Mouse (Mus musculus): Measurements from ENCODE around the gene Zdhhc18. TPM values are rescaled to one million over a fixed set of nuclear protein-coding genes. Genes with fewer than 3 reads are reported as not detected.

The Zdhhc18 gene
- polyA plus RNA-seq, 1 experiment from 2014 or later, result 1.9 TPM

GRCm38 (mm10) chr4:133609719-133610118 lies 40.2 kb downstream of the Zdhhc18 start:
- H3K27me3 ChIP-seq (replicated peaks; ENCODE audit: control insufficient read depth, insufficient read depth, low read length), result no peaks in the 10 kb centered on the region
- H3K36me3 ChIP-seq (ENCODE audit: control insufficient read depth, insufficient read depth, low read length), result peaks cover 27% of the 10 kb centered on the region
- no peak overlapping the region for H3K9ac ChIP-seq (ENCODE audit: low read length)
- no peak overlapping the region for H3K4me3 ChIP-seq (ENCODE audit: low read depth, low read length)
- peaks cover 8% of the 10 kb centered on the region for H3K9me3 ChIP-seq (ENCODE audit: control insufficient read depth, low read length)
- H3K27ac ChIP-seq (ENCODE audit: low read depth), result no peak overlapping the region
- no peaks in the 10 kb centered on the region for H3K4me1 ChIP-seq (replicated peaks; ENCODE audit: control insufficient read depth, insufficient read depth, low read length)
- 0 out of 2 replicates have a peak, but pooled peaks have one; percentile 47 for ATAC-seq (replicated peaks; ENCODE audit: low FRiP score, low TSS enrichment, low read depth)
- peak; percentile 95 for DNase-seq (ENCODE audit: low spot score)
- 19% methylated on average over 6 of the region's 6 CpGs for WGBS
- H3K4me2 ChIP-seq (ENCODE audit: low read length), result no peak overlapping the region

GRCm38 (mm10) chr4:133607284-133607683 lies 42.7 kb downstream of the Zdhhc18 start:
- DNase-seq (ENCODE audit: low spot score), result no peak
- H3K4me1 ChIP-seq (replicated peaks; ENCODE audit: control insufficient read depth, insufficient read depth, low read length), result no peaks in the 10 kb centered on the region
- ATAC-seq (replicated peaks; ENCODE audit: low FRiP score, low TSS enrichment, low read depth), result no peak
- no peak overlapping the region for H3K4me3 ChIP-seq (ENCODE audit: low read depth, low read length)
- 74% methylated on average over 10 of the region's 10 CpGs for WGBS
- no peak overlapping the region for H3K4me2 ChIP-seq (ENCODE audit: low read length)
- peaks cover 27% of the 10 kb centered on the region for H3K36me3 ChIP-seq (ENCODE audit: control insufficient read depth, insufficient read depth, low read length)
- no peak overlapping the region for H3K9ac ChIP-seq (ENCODE audit: low read length)
- H3K27ac ChIP-seq (ENCODE audit: low read depth), result no peak overlapping the region
- peaks cover 4% of the 10 kb centered on the region for H3K9me3 ChIP-seq (ENCODE audit: control insufficient read depth, low read length)
- H3K27me3 ChIP-seq (replicated peaks; ENCODE audit: control insufficient read depth, insufficient read depth, low read length), result peaks cover 10% of the 10 kb centered on the region

- H3K27ac ChIP-seq (ENCODE audit: low read depth), result no peak overlapping the region
- DNase-seq (ENCODE audit: low spot score) (no peak), ATAC-seq (replicated peaks; ENCODE audit: low FRiP score, low TSS enrichment, low read depth) (no peak)
- no peak overlapping the region for H3K9ac ChIP-seq (ENCODE audit: low read length)
- peaks cover 21% of the 10 kb centered on the region for H3K36me3 ChIP-seq (ENCODE audit: control insufficient read depth, insufficient read depth, low read length)
- 0 out of 2 replicates have a peak, but pooled peaks cover 2% of the 10 kb centered on the region for H3K4me1 ChIP-seq (replicated peaks; ENCODE audit: control insufficient read depth, insufficient read depth, low read length)
- H3K4me2 ChIP-seq (ENCODE audit: low read length), result no peak overlapping the region
- H3K9me3 ChIP-seq (ENCODE audit: control insufficient read depth, low read length), result no peaks in the 10 kb centered on the region
- H3K4me3 ChIP-seq (ENCODE audit: low read depth, low read length), result no peak overlapping the region
- WGBS, result 54% methylated on average over 9 of the region's 9 CpGs
- H3K27me3 ChIP-seq (replicated peaks; ENCODE audit: control insufficient read depth, insufficient read depth, low read length), result peaks cover 19% of the 10 kb centered on the region
Observed at GRCm38 (mm10) chr4:133605330-133605729, 44.6 kb downstream of the Zdhhc18 start.

GRCm38 (mm10) chr4:133604856-133605255 lies 45.1 kb downstream of the Zdhhc18 start:
- H3K4me1 ChIP-seq (replicated peaks; ENCODE audit: control insufficient read depth, insufficient read depth, low read length), result 0 out of 2 replicates have a peak, but pooled peaks cover 2% of the 10 kb centered on the region
- H3K27ac ChIP-seq (ENCODE audit: low read depth), result no peak overlapping the region
- ATAC-seq (replicated peaks; ENCODE audit: low FRiP score, low TSS enrichment, low read depth) (no peak), DNase-seq (ENCODE audit: low spot score) (no peak)
- H3K4me3 ChIP-seq (ENCODE audit: low read depth, low read length), result no peak overlapping the region
- H3K4me2 ChIP-seq (ENCODE audit: low read length), result no peak overlapping the region
- H3K9me3 ChIP-seq (ENCODE audit: control insufficient read depth, low read length), result no peaks in the 10 kb centered on the region
- peaks cover 21% of the 10 kb centered on the region for H3K36me3 ChIP-seq (ENCODE audit: control insufficient read depth, insufficient read depth, low read length)
- peaks cover 24% of the 10 kb centered on the region for H3K27me3 ChIP-seq (replicated peaks; ENCODE audit: control insufficient read depth, insufficient read depth, low read length)
- no peak overlapping the region for H3K9ac ChIP-seq (ENCODE audit: low read length)
- 65% methylated on average over 6 of the region's 6 CpGs for WGBS

- H3K4me1 ChIP-seq (replicated peaks; ENCODE audit: control insufficient read depth, insufficient read depth, low read length), result peaks cover 3% of the 10 kb centered on the region; the same call in 1 of the 2 replicates
Observed at GRCm38 (mm10) chr4:133604175-133604574, 45.8 kb downstream of the Zdhhc18 start.

GRCm38 (mm10) chr4:133603056-133603455 lies 46.9 kb downstream of the Zdhhc18 start:
- Histone ChIP-seq H3K9me3 (ENCODE audit: control insufficient read depth, low read length) (no peaks in the 10 kb centered on the region), H3K36me3 (ENCODE audit: control insufficient read depth, insufficient read depth, low read length) (peaks cover 14% of the 10 kb centered on the region), H3K4me1 (replicated peaks; ENCODE audit: control insufficient read depth, insufficient read depth, low read length) (peaks cover 8% of the 10 kb centered on the region; the same call in 1 of the 2 replicates), H3K27me3 (replicated peaks; ENCODE audit: control insufficient read depth, insufficient read depth, low read length) (peaks cover 33% of the 10 kb centered on the region), H3K4me3 (ENCODE audit: low read depth, low read length) (no peak overlapping the region), H3K27ac (ENCODE audit: low read depth) (no peak overlapping the region), H3K9ac (ENCODE audit: low read length) (no peak overlapping the region), H3K4me2 (ENCODE audit: low read length) (no peak overlapping the region)
- ATAC-seq (replicated peaks; ENCODE audit: low FRiP score, low TSS enrichment, low read depth), result no peak
- 88% methylated on average over 5 of the region's 5 CpGs for WGBS
- no peak for DNase-seq (ENCODE audit: low spot score)

More at GRCm38 (mm10) chr4:133604175-133604574, 45.8 kb downstream of the Zdhhc18 start:
- H3K9ac ChIP-seq (ENCODE audit: low read length), result no peak overlapping the region
- WGBS, result 86% methylated on average over 7 of the region's 7 CpGs
- H3K27me3 ChIP-seq (replicated peaks; ENCODE audit: control insufficient read depth, insufficient read depth, low read length), result peaks cover 28% of the 10 kb centered on the region
- no peak for DNase-seq (ENCODE audit: low spot score)
- ATAC-seq (replicated peaks; ENCODE audit: low FRiP score, low TSS enrichment, low read depth), result no peak
- H3K9me3 ChIP-seq (ENCODE audit: control insufficient read depth, low read length), result no peaks in the 10 kb centered on the region
- no peak overlapping the region for H3K4me3 ChIP-seq (ENCODE audit: low read depth, low read length)
- peaks cover 21% of the 10 kb centered on the region for H3K36me3 ChIP-seq (ENCODE audit: control insufficient read depth, insufficient read depth, low read length)
- no peak overlapping the region for H3K27ac ChIP-seq (ENCODE audit: low read depth)
- H3K4me2 ChIP-seq (ENCODE audit: low read length), result no peak overlapping the region

GRCm38 (mm10) chr4:133601721-133602218 lies 48.2 kb downstream of the Zdhhc18 start, which contains the start of gene Sfn:
Sfn (minus strand) TSS chr4:133602168.
- WGBS, result 3% methylated on average over 16 of the region's 16 CpGs
- Histone ChIP-seq H3K9me3 (ENCODE audit: control insufficient read depth, low read length) (no peaks in the 10 kb centered on the region), H3K4me1 (replicated peaks; ENCODE audit: control insufficient read depth, insufficient read depth, low read length) (peaks cover 8% of the 10 kb centered on the region; the same call in 1 of the 2 replicates), H3K36me3 (ENCODE audit: control insufficient read depth, insufficient read depth, low read length) (peaks cover 11% of the 10 kb centered on the region), H3K9ac (ENCODE audit: low read length) (no peak within 1 kb of the TSS), H3K4me3 (ENCODE audit: low read depth, low read length) (peak within 1 kb of the TSS; percentile 24), H3K4me2 (ENCODE audit: low read length) (peak within 1 kb of the TSS; percentile 40), H3K27me3 (replicated peaks; ENCODE audit: control insufficient read depth, insufficient read depth, low read length) (peaks cover 33% of the 10 kb centered on the region), H3K27ac (ENCODE audit: low read depth) (no peak within 1 kb of the TSS)
- peak; percentile 76 for ATAC-seq (replicated peaks; ENCODE audit: low FRiP score, low TSS enrichment, low read depth)
- peak; percentile 89 for DNase-seq (ENCODE audit: low spot score)

GRCm38 (mm10) chr4:133600306-133600705 lies 49.6 kb downstream of the Zdhhc18 start:
- H3K36me3 ChIP-seq (ENCODE audit: control insufficient read depth, insufficient read depth, low read length), result peaks cover 11% of the 10 kb centered on the region
- H3K9ac ChIP-seq (ENCODE audit: low read length), result peak overlapping the region; percentile 42
- H3K27me3 ChIP-seq (replicated peaks; ENCODE audit: control insufficient read depth, insufficient read depth, low read length), result peaks cover 33% of the 10 kb centered on the region
- DNase-seq (ENCODE audit: low spot score) (no peak), ATAC-seq (replicated peaks; ENCODE audit: low FRiP score, low TSS enrichment, low read depth) (no peak)
- peak overlapping the region; percentile 76; the same call in 1 of the 2 replicates for H3K27ac ChIP-seq (ENCODE audit: low read depth)
- H3K4me3 ChIP-seq (ENCODE audit: low read depth, low read length), result peak overlapping the region; percentile 54
- H3K9me3 ChIP-seq (ENCODE audit: control insufficient read depth, low read length), result no peaks in the 10 kb centered on the region
- peak overlapping the region; percentile 78 for H3K4me2 ChIP-seq (ENCODE audit: low read length)
- WGBS, result 12% methylated on average over 9 of the region's 9 CpGs
- H3K4me1 ChIP-seq (replicated peaks; ENCODE audit: control insufficient read depth, insufficient read depth, low read length), result peaks cover 8% of the 10 kb centered on the region; the same call in 1 of the 2 replicates

- ATAC-seq (replicated peaks; ENCODE audit: low FRiP score, low TSS enrichment, low read depth) (peak; percentile 91), DNase-seq (ENCODE audit: low spot score) (peak; percentile 89)
- H3K4me3 ChIP-seq (ENCODE audit: low read depth, low read length), result peak overlapping the region; percentile 54
- H3K9me3 ChIP-seq (ENCODE audit: control insufficient read depth, low read length), result no peaks in the 10 kb centered on the region
- H3K27ac ChIP-seq (ENCODE audit: low read depth), result peak overlapping the region; percentile 76
- H3K27me3 ChIP-seq (replicated peaks; ENCODE audit: control insufficient read depth, insufficient read depth, low read length), result peaks cover 33% of the 10 kb centered on the region
- peaks cover 8% of the 10 kb centered on the region; the same call in 1 of the 2 replicates for H3K4me1 ChIP-seq (replicated peaks; ENCODE audit: control insufficient read depth, insufficient read depth, low read length)
- under 1% methylated on average over 41 of the region's 50 CpGs for WGBS
- H3K9ac ChIP-seq (ENCODE audit: low read length), result peak overlapping the region; percentile 42
- H3K36me3 ChIP-seq (ENCODE audit: control insufficient read depth, insufficient read depth, low read length), result peaks cover 11% of the 10 kb centered on the region
- H3K4me2 ChIP-seq (ENCODE audit: low read length), result peak overlapping the region; percentile 78
Observed at GRCm38 (mm10) chr4:133599571-133600073, 50.3 kb downstream of the Zdhhc18 start.
